Mouse (Mus musculus) hindbrain, embryonic 16.5 days (tissue): ENCODE results near the gene C1ql4. TPM values are rescaled to one million over a fixed set of nuclear protein-coding genes. Genes with fewer than 3 reads are reported as not detected.

Experiments used
- ATAC-seq: fragments of 200-750 bp; cut with Nextera tagmentation; 2 replicates; pipeline ENCODE4 v1.8.0; 2017; ENCODE audit warnings: moderate TSS enrichment, moderate library complexity
- H3K27ac ChIP-seq: fragments of 300-500 bp; sonication (generic); 2 replicates; pipeline ENCODE4 v1.5.1; 2014; ENCODE audit warnings: low read depth, mild to moderate bottlenecking, control low read depth, low read length, moderate library complexity
- H3K27me3 ChIP-seq: fragments of 300-500 bp; sonication (generic); replicated peaks from 2 replicates; pipeline ENCODE4 v1.6.1; 2014; ENCODE audit warnings: low read length; ENCODE audit not compliant: control insufficient read depth, insufficient read depth
- H3K36me3 ChIP-seq: fragments of 300-500 bp; sonication (generic); 2 replicates; pipeline ENCODE4 v1.6.1; 2014; ENCODE audit warnings: mild to moderate bottlenecking, low read length, moderate library complexity, mixed read lengths; ENCODE audit not compliant: control insufficient read depth, insufficient read depth
- H3K4me1 ChIP-seq: fragments of 300-500 bp; sonication (generic); 2 replicates; pipeline ENCODE4 v1.6.1; 2014; ENCODE audit warnings: low read depth, low read length; ENCODE audit not compliant: control insufficient read depth, insufficient read depth
- H3K4me2 ChIP-seq: fragments of 300-500 bp; sonication (generic); 2 replicates; pipeline ENCODE4 v1.6.1; 2014; ENCODE audit warnings: mild to moderate bottlenecking, low read length, control low read depth, moderate library complexity
- H3K4me3 ChIP-seq: fragments of 300-500 bp; sonication (generic); 2 replicates; pipeline ENCODE4 v1.5.1; 2014; ENCODE audit warnings: mild to moderate bottlenecking, low read length, control low read depth, moderate library complexity
- H3K9ac ChIP-seq: fragments of 300-500 bp; sonication (generic); 2 replicates; pipeline ENCODE4 v1.6.1; 2014; ENCODE audit warnings: low read depth, mild to moderate bottlenecking, control low read depth, low read length, moderate library complexity
- H3K9me3 ChIP-seq: fragments of 300-500 bp; sonication (generic); 2 replicates; pipeline ENCODE4 v1.6.1; 2014; ENCODE audit warnings: mild to moderate bottlenecking, low read length, moderate library complexity; ENCODE audit not compliant: control insufficient read depth
- WGBS: fragments of 180-500 bp; shearing (Covaris S2); extraction: QIAGEN DNeasy Blood & Tissue Kit; methylation state at CpG from one replicate; pipeline ENCODE4 v1.1.7; 2014; 5-methylcytosine and 5-hydroxymethylcytosine counted together
- polyA plus RNA-seq: library from polyadenylated mRNA; unstranded; fragments of >200 nt; fragmentation: Nextera tagmentation; extraction: Ambion mirVana; gene quantifications from 2 replicates; pipeline ENCODE4 v1.2.1, GENCODE M21; 2015

The C1ql4 gene
- polyA plus RNA-seq, 1 experiment from 2014 or later = 4.0 TPM

- Histone ChIP-seq H3K36me3 (no peaks in the 10 kb centered on the region), H3K4me1 (peaks cover 5% of the 10 kb centered on the region; the same call in 1 of the 2 replicates), H3K4me3 (no peak overlapping the region), H3K4me2 (0 out of 2 replicates have a peak overlapping the region, but pooled peaks have one; percentile 11), H3K27me3 (no peaks in the 10 kb centered on the region), H3K27ac (no peak overlapping the region), H3K9me3 (no peaks in the 10 kb centered on the region), H3K9ac (no peak overlapping the region)
- ATAC-seq = no peak
- 43% methylated on average over 21 of the region's 21 CpGs for WGBS
Measured at GRCm38 (mm10) chr15:99040920-99041856, 46.4 kb downstream of the C1ql4 start.

- WGBS = 68% methylated on average over 26 of the region's 26 CpGs
- no peak for ATAC-seq
- peaks cover 5% of the 10 kb centered on the region; the same call in 1 of the 2 replicates for H3K4me1 ChIP-seq
- H3K9ac ChIP-seq = no peak overlapping the region
- H3K4me3 ChIP-seq = no peak overlapping the region
- no peaks in the 10 kb centered on the region for H3K9me3 ChIP-seq
- H3K4me2 ChIP-seq = no peak overlapping the region
- H3K27me3 ChIP-seq = no peaks in the 10 kb centered on the region
- no peaks in the 10 kb centered on the region for H3K36me3 ChIP-seq
- no peak overlapping the region for H3K27ac ChIP-seq
Measured at GRCm38 (mm10) chr15:99039996-99040919, 47.4 kb downstream of the C1ql4 start.

- Histone ChIP-seq H3K36me3 (no peaks in the 10 kb centered on the region), H3K4me2 (no peak overlapping the region), H3K27me3 (no peaks in the 10 kb centered on the region), H3K27ac (no peak overlapping the region), H3K9ac (no peak overlapping the region), H3K9me3 (no peaks in the 10 kb centered on the region), H3K4me3 (no peak overlapping the region), H3K4me1 (peaks cover 5% of the 10 kb centered on the region; the same call in 1 of the 2 replicates)
- WGBS = 80% methylated on average over 4 of the region's 4 CpGs
- ATAC-seq = no peak
Measured at GRCm38 (mm10) chr15:99039306-99039705, 48.3 kb downstream of the C1ql4 start.

- no peak for ATAC-seq
- 94% methylated on average over 5 of the region's 5 CpGs for WGBS
Measured at GRCm38 (mm10) chr15:99038797-99039196, 48.8 kb downstream of the C1ql4 start.

GRCm38 (mm10) chr15:99038025-99038424 is 49.6 kb downstream of the C1ql4 start:
- Histone ChIP-seq H3K27me3 (no peaks in the 10 kb centered on the region), H3K27ac (no peak overlapping the region), H3K4me2 (no peak overlapping the region), H3K4me3 (no peak overlapping the region), H3K4me1 (peaks cover 5% of the 10 kb centered on the region; the same call in 1 of the 2 replicates), H3K9me3 (no peaks in the 10 kb centered on the region), H3K36me3 (no peaks in the 10 kb centered on the region), H3K9ac (no peak overlapping the region)
- ATAC-seq = no peak
- 95% methylated on average over 1 of the region's 1 CpGs for WGBS

More at GRCm38 (mm10) chr15:99038797-99039196, 48.8 kb downstream of the C1ql4 start:
- Histone ChIP-seq H3K27me3 (no peaks in the 10 kb centered on the region), H3K4me3 (no peak overlapping the region), H3K27ac (no peak overlapping the region), H3K36me3 (no peaks in the 10 kb centered on the region), H3K4me2 (no peak overlapping the region), H3K9ac (no peak overlapping the region), H3K9me3 (no peaks in the 10 kb centered on the region), H3K4me1 (peaks cover 5% of the 10 kb centered on the region; the same call in 1 of the 2 replicates)

- H3K4me1 ChIP-seq = peaks cover 5% of the 10 kb centered on the region; the same call in 1 of the 2 replicates
- H3K4me2 ChIP-seq = no peak overlapping the region
- WGBS = 84% methylated on average over 8 of the region's 8 CpGs
- ATAC-seq = no peak
- H3K27me3 ChIP-seq = no peaks in the 10 kb centered on the region
- H3K9me3 ChIP-seq = no peaks in the 10 kb centered on the region
- H3K9ac ChIP-seq = no peak overlapping the region
- H3K4me3 ChIP-seq = no peak overlapping the region
- H3K36me3 ChIP-seq = no peaks in the 10 kb centered on the region
- no peak overlapping the region for H3K27ac ChIP-seq
Measured at GRCm38 (mm10) chr15:99036249-99036905, 51.2 kb downstream of the C1ql4 start.

- Histone ChIP-seq H3K4me2 (no peak overlapping the region), H3K4me1 (peaks cover 2% of the 10 kb centered on the region; the same call in 1 of the 2 replicates), H3K4me3 (no peak overlapping the region), H3K9ac (no peak overlapping the region), H3K36me3 (no peaks in the 10 kb centered on the region), H3K9me3 (no peaks in the 10 kb centered on the region), H3K27me3 (no peaks in the 10 kb centered on the region), H3K27ac (no peak overlapping the region)
- ATAC-seq = no peak
- 78% methylated on average over 4 of the region's 4 CpGs for WGBS
Measured at GRCm38 (mm10) chr15:99035431-99035830, 52.2 kb downstream of the C1ql4 start.
